In the genomic region with DNA sequence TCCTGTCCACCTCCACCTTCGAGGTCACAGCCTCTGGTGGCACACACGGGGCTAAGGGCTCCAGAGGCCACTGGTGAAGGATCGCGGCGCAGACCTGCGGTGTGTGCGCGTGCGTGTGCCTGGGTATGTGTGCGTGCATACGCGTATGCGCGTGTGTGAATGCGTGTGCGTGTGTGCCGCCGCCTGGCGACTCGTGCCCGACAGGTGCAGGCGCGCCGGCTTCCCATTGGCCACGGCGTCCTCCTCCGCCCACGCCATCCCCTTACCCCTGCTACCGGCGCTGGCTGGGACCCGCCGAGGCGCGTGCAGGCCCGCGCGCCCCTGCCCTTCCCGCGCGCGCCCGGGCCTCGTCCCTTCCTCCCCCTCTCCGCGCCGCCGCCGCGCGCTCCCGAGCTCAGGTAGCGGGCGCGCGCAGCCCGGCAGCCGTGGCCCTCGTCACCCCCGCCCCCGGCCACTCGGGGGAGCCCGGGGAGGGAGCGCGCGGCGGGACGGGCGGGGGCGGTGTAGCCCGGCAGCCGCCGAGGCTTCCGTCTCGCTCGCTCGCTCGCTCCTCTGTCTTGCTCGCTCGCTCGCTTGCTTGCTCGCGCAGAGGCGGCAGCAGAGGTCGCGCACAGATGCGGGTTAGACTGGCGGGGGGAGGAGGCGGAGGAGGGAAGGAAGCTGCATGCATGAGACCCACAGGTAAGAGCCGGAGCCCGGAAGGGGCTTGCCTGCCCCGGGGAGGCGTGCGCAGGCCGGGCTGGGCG, we compare ENCODE assay signal across 8 mouse cellular contexts. TPM values are rescaled to one million over a fixed set of nuclear protein-coding genes. Genes with fewer than 3 reads are reported as not detected.
DNase-seq lines count a peak whose midpoint lies in the region; ATAC-seq and TF ChIP-seq lines count a peak whose summit lies in the region.

A gene (plus strand): TSS at position 145 of the 746 bp plus-strand sequence.

- peak within 1 kb of the TSS; percentile 60 for H3K9ac ChIP-seq in heart, adult 2 months (ENCODE audit: low read depth, low read length)
- H3K9ac ChIP-seq in heart, embryonic 15.5 days = peak within 1 kb of the TSS; percentile 58
- no peak within 1 kb of the TSS for H3K9ac ChIP-seq in liver, embryonic 13.5 days
- H3K9ac ChIP-seq in neural tube, embryonic 11.5 days (ENCODE audit: low read length) = peak within 1 kb of the TSS; percentile 64

- H3K36me3 ChIP-seq in heart, adult 2 months (ENCODE audit: control insufficient read depth, insufficient read depth, low read length) = no peaks in the 10 kb centered on the region
- no peaks in the 10 kb centered on the region for H3K36me3 ChIP-seq in heart, embryonic 15.5 days
- no peaks in the 10 kb centered on the region for H3K36me3 ChIP-seq in liver, embryonic 13.5 days
- H3K36me3 ChIP-seq in neural tube, embryonic 11.5 days (ENCODE audit: control insufficient read depth, insufficient read depth, low read length) = no peaks in the 10 kb centered on the region

- TF ChIP-seq CTCF in heart, adult 2 months (IDR thresholded peaks at IDR 0.05) = no peak

- TF ChIP-seq EP300 in heart, adult 2 months (IDR thresholded peaks at IDR 0.05; ENCODE audit: insufficient read depth, low read depth, low read length) = no peak

- H3K4me3 ChIP-seq in heart, adult 2 months = peak within 1 kb of the TSS; percentile 49
- peak within 1 kb of the TSS; percentile 71 for H3K4me3 ChIP-seq in heart, embryonic 15.5 days
- H3K4me3 ChIP-seq in liver, embryonic 13.5 days (replicated peaks) = peak within 1 kb of the TSS; percentile 58
- peak within 1 kb of the TSS; percentile 56 for H3K4me3 ChIP-seq in neural tube, embryonic 11.5 days (ENCODE audit: low read depth, low read length)

- peaks cover 3% of the 10 kb centered on the region; the same call in 1 of the 2 replicates for H3K27me3 ChIP-seq in heart, adult 2 months (ENCODE audit: control insufficient read depth, insufficient read depth, low read length)
- H3K27me3 ChIP-seq in heart, embryonic 15.5 days = peaks cover 18% of the 10 kb centered on the region
- peaks cover 40% of the 10 kb centered on the region for H3K27me3 ChIP-seq in liver, embryonic 13.5 days
- H3K27me3 ChIP-seq in neural tube, embryonic 11.5 days (ENCODE audit: control insufficient read depth, insufficient read depth, low read length) = peaks cover 5% of the 10 kb centered on the region

- intact Hi-C loops in heart, adult 2 months (cut with DNase I) = no loop called here

- ATAC-seq in heart, embryonic 15.5 days (replicated peaks; ENCODE audit: insufficient number of reproducible peaks, insufficient read depth, low FRiP score, low read depth) = peak; percentile 84
- peak; percentile 47; the same call in 1 of the 2 replicates for ATAC-seq in liver, embryonic 13.5 days (ENCODE audit: low read depth)
- ATAC-seq in neural tube, embryonic 11.5 days (ENCODE audit: insufficient read depth, low FRiP score, low TSS enrichment) = peak; percentile 91

- H3K9me3 ChIP-seq in heart, embryonic 15.5 days (replicated peaks) = no peaks in the 10 kb centered on the region
- H3K9me3 ChIP-seq in liver, embryonic 13.5 days (replicated peaks) = no peaks in the 10 kb centered on the region
- no peaks in the 10 kb centered on the region for H3K9me3 ChIP-seq in neural tube, embryonic 11.5 days (ENCODE audit: control insufficient read depth, low read length)

- peak within 1 kb of the TSS; percentile 97 for H3K4me2 ChIP-seq in heart, embryonic 15.5 days
- peak within 1 kb of the TSS; percentile 68 for H3K4me2 ChIP-seq in liver, embryonic 13.5 days
- H3K4me2 ChIP-seq in neural tube, embryonic 11.5 days (ENCODE audit: low read depth) = peak within 1 kb of the TSS; percentile 78

- WGBS in heart, adult 2 months = under 1% methylated on average over 94 of the region's 95 CpGs
- under 1% methylated on average over 82 of the region's 95 CpGs for WGBS in heart, embryonic 15.5 days
- 1% methylated on average over 82 of the region's 95 CpGs for WGBS in liver, embryonic 13.5 days (ENCODE audit: insufficient replicate concordance)
- WGBS in neural tube, embryonic 11.5 days = under 1% methylated on average over 64 of the region's 95 CpGs

- no peak within 1 kb of the TSS for H3K27ac ChIP-seq in heart, adult 2 months
- no peak within 1 kb of the TSS for H3K27ac ChIP-seq in heart, embryonic 15.5 days
- no peak within 1 kb of the TSS for H3K27ac ChIP-seq in liver, embryonic 13.5 days
- peak within 1 kb of the TSS; percentile 42 for H3K27ac ChIP-seq in neural tube, embryonic 11.5 days (ENCODE audit: low read depth, low read length)

- H3K79me2 ChIP-seq in heart, adult 2 months (replicated peaks; ENCODE audit: control insufficient read depth, insufficient read depth, low read length) = no peaks in the 10 kb centered on the region

- peak; percentile 46 to 52 for DNase-seq in heart, adult 2 months
- DNase-seq in heart, adult 8-10 months (ENCODE audit: low spot score) = no peak
- peak; percentile 57 for DNase-seq in embryo, embryonic 11.5 days (ENCODE audit: low read depth, low spot score)
- DNase-seq in kidney, postnatal 14 days = peak; percentile 74
- DNase-seq in liver, embryonic 13.5 days = no peak
- peak; percentile 87 for DNase-seq in neural tube, embryonic 11.5 days (ENCODE audit: low spot score)
- peak; percentile 38 for DNase-seq in testis, postnatal 14 days (ENCODE audit: low spot score)

- no peaks in the 10 kb centered on the region; the same call in 1 of the 2 replicates for H3K4me1 ChIP-seq in heart, adult 2 months (ENCODE audit: control insufficient read depth, insufficient read depth, low read length)
- peaks cover 15% of the 10 kb centered on the region for H3K4me1 ChIP-seq in heart, embryonic 15.5 days (replicated peaks)
- peaks cover 8% of the 10 kb centered on the region for H3K4me1 ChIP-seq in liver, embryonic 13.5 days (replicated peaks)
- peaks cover 2% of the 10 kb centered on the region; the same call in 1 of the 2 replicates for H3K4me1 ChIP-seq in neural tube, embryonic 11.5 days (ENCODE audit: control insufficient read depth, insufficient read depth, low read length)

- TF ChIP-seq POLR2A in heart, adult 2 months (IDR thresholded peaks at IDR 0.05; ENCODE audit: insufficient read depth, low read depth, low read length) = no peak

RNA-seq across cellular contexts. Expression of the gene that starts here (rescaled TPM):
- total RNA-seq in heart, adult 2 months (2021) = under 1 TPM; 0.16 to 0.34 TPM
- 0.49 and 0.88 TPM in 2 replicates for polyA plus RNA-seq in heart, adult 2 months (2012; rRNA removed)
- total RNA-seq in heart, adult 8-10 months (2022) = under 1 TPM; 0.12 to 0.57 (median 0.28) TPM
- polyA plus RNA-seq in heart, embryonic 15.5 days (2015; fragmentation: Nextera tagmentation; extraction: Ambion mirVana) = 4.1 and 8.0 TPM in 2 replicates
- polyA plus RNA-seq in liver, embryonic 13.5 days (2015; fragmentation: Nextera tagmentation; extraction: Ambion mirVana) = 1.6 and 1.7 TPM in 2 replicates
- polyA plus RNA-seq in neural tube, embryonic 11.5 days (2014; fragmentation: Nextera tagmentation; extraction: Ambion mirVana) = 29.1 and 30.0 TPM in 2 replicates

Comparison
In these comparisons a context has a peak if more than half of its experiments do, and no peak if none do; other contexts are left out.
1. Peak in DNase-seq, H3K4me3 ChIP-seq and H3K9ac ChIP-seq in heart, adult 2 months; RNA of the gene not detected or under 1 TPM.
2. DNase-seq: peak in embryo, embryonic 11.5 days (single experiment), kidney, postnatal 14 days (single experiment), neural tube, embryonic 11.5 days (single experiment) and testis, postnatal 14 days (single experiment); none in heart, adult 8-10 months (single experiment) and liver, embryonic 13.5 days (single experiment).
3. Peak in every context shown above with its lines, with median percentiles within 50 percentile points of each other: H3K4me3 ChIP-seq, ATAC-seq and H3K4me2 ChIP-seq.